Comparison of ENCODE assay signal across 19 mouse cellular contexts in genomic region chr3:147652849-147653248, GRCm38 (mm10).
A peak's percentile ranks its signal among the peaks of the same experiment; 100 is the strongest.
DNase-seq lines count a peak whose midpoint lies in the region; ATAC-seq and TF ChIP-seq lines count a peak whose summit lies in the region.
"Had no signal": no experiment of that assay in that cellular context is flagged by ENCODE, and none has a peak within 500 bp of the region (broad histone marks: within the 10 kb centered on the region; RNA-seq: fewer than 3 reads in every experiment).

No protein-coding gene starts in this region.

- H3K9me3 ChIP-seq in lung, embryonic 14.5 days (ENCODE audit: low read depth, low read length): no peaks in the 10 kb centered on the region
- H3K9me3 ChIP-seq in hindbrain, embryonic 12.5 days (replicated peaks): no peaks in the 10 kb centered on the region
- H3K9me3 ChIP-seq in midbrain, embryonic 16.5 days (replicated peaks; ENCODE audit: control insufficient read depth, low read length, poor library complexity, severe bottlenecking): no peaks in the 10 kb centered on the region
- H3K9me3 ChIP-seq: liver, embryonic 13.5 days had no signal

- H3K36me3 ChIP-seq in lung, embryonic 14.5 days (ENCODE audit: insufficient read depth): no peaks in the 10 kb centered on the region
- H3K36me3 ChIP-seq in hindbrain, embryonic 12.5 days: no peaks in the 10 kb centered on the region
- no peaks in the 10 kb centered on the region for H3K36me3 ChIP-seq in midbrain, embryonic 16.5 days (ENCODE audit: control insufficient read depth, insufficient read depth, low read length)
- H3K36me3 ChIP-seq: G1E; liver, embryonic 13.5 days had no signal

- DNase-seq in cerebellum, postnatal 10 days: peak; percentile 8 to 39
- no peak for DNase-seq in cerebellum, adult 11-12 months
- peak; percentile 7 for DNase-seq in lung, embryonic 14.5 days
- DNase-seq in lung, postnatal 4 days: no peak
- DNase-seq in heart, adult 8-10 months (ENCODE audit: low spot score): no peak
- DNase-seq: cerebellum, postnatal 25 days; gastrocnemius, adult 2 months; heart, postnatal 4 days; liver, embryonic 13.5 days; spleen, adult 18-20 months; thymus, adult 2 months had no signal

- peak; percentile 44; the same call in 1 of the 2 replicates for ATAC-seq in lung, embryonic 14.5 days (ENCODE audit: insufficient read depth)
- ATAC-seq in hindbrain, embryonic 12.5 days (ENCODE audit: low FRiP score): peak; percentile 71
- ATAC-seq in midbrain, embryonic 16.5 days: peak; percentile 56
- no peak for ATAC-seq in activated CD4-positive, CD25-positive, alpha-beta regulatory T cell, adult 4 months
- ATAC-seq: CD4-positive, CD25-positive, alpha-beta regulatory T cell, adult 4 months; intestine, postnatal 0 days had no signal

- no peak overlapping the region for H3K4me3 ChIP-seq in lung, embryonic 14.5 days (ENCODE audit: low read depth, low read length)
- no peak overlapping the region for H3K4me3 ChIP-seq in hindbrain, embryonic 12.5 days
- H3K4me3 ChIP-seq in midbrain, embryonic 16.5 days (ENCODE audit: low read depth, low read length): no peak overlapping the region
- H3K4me3 ChIP-seq: gastrocnemius, adult 2 months; liver, embryonic 13.5 days; myocyte had no signal

- 30% methylated on average over 6 of the region's 6 CpGs for WGBS in lung, embryonic 14.5 days
- 46% methylated on average over 6 of the region's 6 CpGs for WGBS in hindbrain, embryonic 12.5 days
- 38% methylated on average over 6 of the region's 6 CpGs for WGBS in midbrain, embryonic 16.5 days

- H3K27ac ChIP-seq in lung, embryonic 14.5 days (ENCODE audit: low read depth): no peak overlapping the region
- H3K27ac ChIP-seq in hindbrain, embryonic 12.5 days: no peak overlapping the region
- no peak overlapping the region for H3K27ac ChIP-seq in midbrain, embryonic 16.5 days (ENCODE audit: low read length)
- H3K27ac ChIP-seq: gastrocnemius, adult 2 months; kidney, postnatal 0 days; liver, embryonic 13.5 days had no signal

- no peak overlapping the region for H3K9ac ChIP-seq in lung, embryonic 14.5 days
- H3K9ac ChIP-seq in hindbrain, embryonic 12.5 days: no peak overlapping the region
- no peak overlapping the region for H3K9ac ChIP-seq in midbrain, embryonic 16.5 days (ENCODE audit: low read depth, low read length)
- H3K9ac ChIP-seq: liver, embryonic 13.5 days had no signal

- no peak overlapping the region for H3K4me2 ChIP-seq in lung, embryonic 14.5 days
- no peak overlapping the region for H3K4me2 ChIP-seq in hindbrain, embryonic 12.5 days (replicated peaks)
- H3K4me2 ChIP-seq in midbrain, embryonic 16.5 days (ENCODE audit: low read length): no peak overlapping the region
- H3K4me2 ChIP-seq: liver, embryonic 13.5 days had no signal

- no peaks in the 10 kb centered on the region for H3K4me1 ChIP-seq in lung, embryonic 14.5 days (ENCODE audit: insufficient read depth)
- peaks cover 6% of the 10 kb centered on the region; the same call in 1 of the 2 replicates for H3K4me1 ChIP-seq in hindbrain, embryonic 12.5 days
- no peaks in the 10 kb centered on the region for H3K4me1 ChIP-seq in midbrain, embryonic 16.5 days (ENCODE audit: control insufficient read depth, insufficient read depth, low read length)
- H3K4me1 ChIP-seq: liver, embryonic 13.5 days had no signal

- H3K27me3 ChIP-seq in lung, embryonic 14.5 days (ENCODE audit: insufficient read depth, low read length): no peaks in the 10 kb centered on the region
- H3K27me3 ChIP-seq in hindbrain, embryonic 12.5 days: no peaks in the 10 kb centered on the region
- no peaks in the 10 kb centered on the region for H3K27me3 ChIP-seq in midbrain, embryonic 16.5 days (ENCODE audit: control insufficient read depth, insufficient read depth, low read depth, low read length)
- H3K27me3 ChIP-seq: liver, embryonic 13.5 days had no signal

- no peak for TF ChIP-seq CTCF in lung, embryonic 14.5 days (IDR thresholded peaks at IDR 0.05; ENCODE audit: low read depth)

Comparison
In these comparisons a context has a peak if more than half of its experiments do, and no peak if none do; other contexts are left out.
1. DNase-seq: peak in cerebellum, postnatal 10 days (2 of 2) and lung, embryonic 14.5 days (single experiment); none in cerebellum, adult 11-12 months (single experiment), lung, postnatal 4 days (0 of 2) and heart, adult 8-10 months (single experiment).